Mouse (Mus musculus) heart, adult 2 months (tissue): ENCODE measurements around the gene Micall2. TPM values are rescaled to one million over a fixed set of nuclear protein-coding genes. Genes with fewer than 3 reads are reported as not detected.

ENCODE experiments used
- DNase-seq, 2 experiments: peaks; one replicate each; pipeline ENCODE4 v3.0.0; 2021
- H3K27ac ChIP-seq: fragments of 200-600 bp; 2 replicates; pipeline ENCODE4 v1.8.1; 2022
- H3K27me3 ChIP-seq: fragments of 200-500 bp; 2 replicates; pipeline ENCODE4 v1.6.1; 2012; ENCODE audit warnings: mild to moderate bottlenecking, low read length, inconsistent platforms, mixed read lengths; ENCODE audit not compliant: control insufficient read depth, insufficient read depth
- H3K36me3 ChIP-seq: fragments of 200-500 bp; 2 replicates; pipeline ENCODE4 v1.6.1; 2012; ENCODE audit warnings: low read length, inconsistent platforms; ENCODE audit not compliant: control insufficient read depth, insufficient read depth
- H3K4me1 ChIP-seq: fragments of 200-500 bp; 2 replicates; pipeline ENCODE4 v1.6.1; 2011; ENCODE audit warnings: low read length; ENCODE audit not compliant: control insufficient read depth, insufficient read depth
- H3K4me3 ChIP-seq: fragments of 200-600 bp; 2 replicates; pipeline ENCODE4 v1.8.1; 2022
- H3K79me2 ChIP-seq: fragments of 200-500 bp; replicated peaks from 2 replicates; pipeline ENCODE4 v1.6.1; 2012; ENCODE audit warnings: mild to moderate bottlenecking, inconsistent platforms, low read length, moderate library complexity, mixed read lengths; ENCODE audit not compliant: control insufficient read depth, insufficient read depth
- H3K9ac ChIP-seq: fragments of 200-500 bp; 2 replicates; pipeline ENCODE4 v1.6.1; 2012; ENCODE audit warnings: low read depth, mild to moderate bottlenecking, control low read depth, inconsistent platforms, low read length, mixed read lengths
- CTCF ChIP-seq: fragments of 200-600 bp; IDR thresholded peaks from 2 replicates; pipeline ENCODE4 v1.8.1; 2022; ENCODE audit warnings: antibody characterized with exemption, mild to moderate bottlenecking, moderate library complexity
- EP300 ChIP-seq: fragments of 200-500 bp; IDR thresholded peaks from 2 replicates; pipeline ENCODE4 v1.6.1; 2011; ENCODE audit warnings: low read depth, low read length, control low read depth; ENCODE audit not compliant: insufficient read depth
- POLR2A ChIP-seq: fragments of 200-500 bp; IDR thresholded peaks from 2 replicates; pipeline ENCODE4 v1.6.1; 2011; ENCODE audit warnings: mild to moderate bottlenecking, low read depth, low read length, control low read depth; ENCODE audit not compliant: insufficient read depth
- WGBS: fragments of 180-500 bp; shearing (Covaris S2); methylation state at CpG from one replicate; pipeline ENCODE4 v1.1.7; 2018; 5-methylcytosine and 5-hydroxymethylcytosine counted together
- intact Hi-C: fragments of 180-260 bp; cut with DNase I; formaldehyde crosslinking; loops from one replicate; pipeline ENCODE4 v1.15.1; 2025
- microRNA-seq, 2 experiments: library from miRNA; unstranded; fragments of <30 nt; microRNA quantifications; one replicate each; pipeline ENCODE4 v1.2.0; 2021
- polyA plus RNA-seq: library from polyadenylated mRNA; depleted of rRNA; stranded (reverse); fragments of >200 nt; gene quantifications from 2 replicates; pipeline ENCODE4 v1.2.3, GENCODE M21; 2012; rRNA removed
- total RNA-seq, 2 experiments: library from RNA; stranded (reverse); gene quantifications; 2 replicates each; pipeline ENCODE4 v1.2.3; 2021

Micall2 gene
- total and polyA plus RNA-seq, 3 experiments: 1.9 to 2.9 (median 2.0) TPM

DNA sequence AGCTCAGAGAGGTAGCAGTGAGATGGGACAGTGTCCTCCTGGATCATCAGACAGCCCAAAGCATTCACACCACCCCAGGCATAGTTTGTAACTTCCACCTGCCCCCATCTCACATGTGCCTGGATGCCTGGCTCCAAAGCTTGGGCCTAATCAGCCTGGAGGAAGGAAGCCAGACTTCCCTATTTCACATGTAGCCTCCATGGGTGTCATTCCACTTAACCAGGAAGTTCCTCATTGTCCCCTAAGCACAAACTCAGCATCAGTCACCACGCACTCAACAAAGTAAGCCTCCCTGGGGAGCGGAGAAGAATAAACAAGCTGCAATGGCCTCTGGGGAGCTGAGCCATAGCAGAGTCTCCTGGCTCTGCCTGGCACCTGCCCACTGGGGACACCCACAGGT is 69.6 kb downstream of the Micall2 start:
- TF ChIP-seq CTCF: no peak
- TF ChIP-seq POLR2A: no peak
- TF ChIP-seq EP300: no peak
- no peaks in the 10 kb centered on the region for H3K79me2 ChIP-seq
- H3K4me3 ChIP-seq: no peak overlapping the region
- H3K9ac ChIP-seq: no peak overlapping the region
- no peak for DNase-seq
- no peaks in the 10 kb centered on the region for H3K36me3 ChIP-seq
- 30% methylated on average over 2 of the region's 2 CpGs for WGBS
- H3K27ac ChIP-seq: no peak overlapping the region
- H3K27me3 ChIP-seq: peaks cover 4% of the 10 kb centered on the region; the same call in 1 of the 2 replicates
- no peaks in the 10 kb centered on the region for H3K4me1 ChIP-seq
- intact Hi-C loops: no loop called here

DNA sequence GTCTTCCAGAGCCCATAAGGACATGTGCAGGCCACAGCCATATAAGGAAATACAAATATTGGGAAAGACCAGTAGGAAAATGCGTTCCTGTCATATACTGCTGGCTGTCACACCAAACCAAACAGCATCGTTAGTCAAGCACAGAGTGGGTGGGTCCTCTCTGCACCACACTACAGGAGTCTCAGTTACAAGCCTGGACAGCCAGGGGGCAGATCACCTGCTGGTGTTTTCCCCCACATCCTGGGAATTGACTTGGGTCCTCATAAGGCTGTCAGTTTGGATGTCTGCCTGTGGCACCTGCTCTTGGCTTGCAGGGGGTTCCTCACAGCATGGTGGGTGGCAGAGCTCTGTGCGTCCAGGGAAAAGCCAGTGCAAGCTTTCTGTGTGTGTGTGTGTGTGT is 70.8 kb downstream of the Micall2 start:
- no peak overlapping the region for H3K9ac ChIP-seq
- intact Hi-C loops: no loop called here
- WGBS: 51% methylated on average over 3 of the region's 3 CpGs
- peaks cover 4% of the 10 kb centered on the region; the same call in 1 of the 2 replicates for H3K27me3 ChIP-seq
- no peaks in the 10 kb centered on the region for H3K4me1 ChIP-seq
- TF ChIP-seq POLR2A: no peak
- TF ChIP-seq CTCF: no peak
- TF ChIP-seq EP300: no peak
- no peaks in the 10 kb centered on the region for H3K79me2 ChIP-seq
- no peaks in the 10 kb centered on the region for H3K36me3 ChIP-seq
- no peak overlapping the region for H3K4me3 ChIP-seq
- no peak for DNase-seq
- H3K27ac ChIP-seq: no peak overlapping the region

DNA sequence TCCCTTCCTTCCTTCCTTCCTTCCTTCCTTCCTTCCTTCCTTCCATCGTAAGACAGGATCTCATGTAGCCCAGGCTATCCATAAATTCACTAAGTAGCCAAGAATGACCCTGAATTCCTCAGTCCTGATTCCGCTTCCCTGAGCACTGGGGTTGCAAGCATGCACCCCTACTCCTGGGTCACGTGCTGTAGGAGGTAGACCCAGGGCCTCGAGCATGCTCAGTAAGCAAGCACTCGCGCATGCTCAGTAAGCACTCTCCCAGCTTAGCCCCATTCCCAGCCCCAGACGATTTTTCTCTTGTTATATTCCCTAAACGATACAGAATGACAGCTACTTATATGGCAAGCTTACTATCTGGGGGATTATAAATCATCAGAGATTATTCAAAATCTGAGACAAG is 74.4 kb downstream of the Micall2 start:
- WGBS: 65% methylated on average over 7 of the region's 8 CpGs
- Histone ChIP-seq H3K4me3 (no peak overlapping the region), H3K27me3 (peaks cover 11% of the 10 kb centered on the region), H3K36me3 (no peaks in the 10 kb centered on the region), H3K4me1 (no peaks in the 10 kb centered on the region), H3K79me2 (no peaks in the 10 kb centered on the region), H3K27ac (no peak overlapping the region), H3K9ac (no peak overlapping the region)
- intact Hi-C loops: no loop called here
- TF ChIP-seq POLR2A (no peak), CTCF (no peak), EP300 (no peak)
- DNase-seq: no peak

DNA sequence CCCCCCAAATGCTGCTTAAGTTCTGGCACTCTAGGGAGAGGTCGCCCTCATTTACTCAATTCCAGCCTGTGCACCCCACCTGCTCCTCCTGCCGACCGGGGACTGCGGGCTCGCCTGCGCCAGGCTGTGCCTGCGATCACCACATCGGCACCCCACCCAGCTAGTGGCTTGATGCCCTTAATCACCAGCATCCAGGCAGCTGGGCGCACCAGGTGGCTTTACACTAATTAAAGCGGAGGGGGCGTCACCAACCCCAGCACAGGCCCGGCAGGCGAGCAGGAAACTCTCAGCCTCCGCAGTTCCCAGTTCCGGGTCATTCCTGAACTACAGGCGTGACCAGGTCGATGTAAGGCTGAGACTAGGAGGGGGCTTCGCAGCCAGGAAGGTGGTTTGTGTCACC is 76.8 kb downstream of the Micall2 start:
- TF ChIP-seq POLR2A (no peak), CTCF (no peak), EP300 (no peak)
- H3K36me3 ChIP-seq: no peaks in the 10 kb centered on the region
- H3K9ac ChIP-seq: no peak overlapping the region
- no peak for DNase-seq
- H3K27me3 ChIP-seq: peaks cover 11% of the 10 kb centered on the region
- H3K79me2 ChIP-seq: no peaks in the 10 kb centered on the region
- intact Hi-C loops: no loop called here
- no peak overlapping the region for H3K4me3 ChIP-seq
- H3K4me1 ChIP-seq: no peaks in the 10 kb centered on the region
- WGBS: 4% methylated on average over 18 of the region's 18 CpGs
- H3K27ac ChIP-seq: no peak overlapping the region

DNA sequence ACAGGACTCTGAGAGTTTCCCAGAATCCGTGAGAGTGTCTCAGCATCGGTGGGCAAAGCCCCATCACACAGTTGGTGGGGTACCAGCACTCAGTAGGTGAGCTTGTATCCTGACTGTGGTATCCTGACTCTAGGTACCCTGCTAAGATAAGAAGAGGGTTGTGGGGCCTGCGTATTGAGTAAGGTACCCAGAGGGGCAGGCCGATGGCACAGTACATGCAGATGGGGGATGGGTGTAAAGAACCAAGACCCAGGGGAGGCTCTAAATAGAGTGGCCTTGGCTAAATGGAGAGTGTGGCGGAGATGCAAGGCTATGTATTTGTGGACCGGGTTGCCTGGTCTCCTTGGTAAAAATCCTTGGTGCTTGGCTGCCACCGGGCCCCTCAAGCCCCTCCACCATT is 77.3 kb downstream of the Micall2 start:
- intact Hi-C loops: no loop called here
- no peak for DNase-seq
- no peaks in the 10 kb centered on the region for H3K36me3 ChIP-seq
- H3K4me3 ChIP-seq: no peak overlapping the region
- no peaks in the 10 kb centered on the region for H3K4me1 ChIP-seq
- H3K79me2 ChIP-seq: no peaks in the 10 kb centered on the region
- no peak overlapping the region for H3K27ac ChIP-seq
- H3K9ac ChIP-seq: no peak overlapping the region
- WGBS: 35% methylated on average over 7 of the region's 7 CpGs
- H3K27me3 ChIP-seq: peaks cover 11% of the 10 kb centered on the region
- TF ChIP-seq CTCF (no peak), EP300 (no peak), POLR2A (no peak)

DNA sequence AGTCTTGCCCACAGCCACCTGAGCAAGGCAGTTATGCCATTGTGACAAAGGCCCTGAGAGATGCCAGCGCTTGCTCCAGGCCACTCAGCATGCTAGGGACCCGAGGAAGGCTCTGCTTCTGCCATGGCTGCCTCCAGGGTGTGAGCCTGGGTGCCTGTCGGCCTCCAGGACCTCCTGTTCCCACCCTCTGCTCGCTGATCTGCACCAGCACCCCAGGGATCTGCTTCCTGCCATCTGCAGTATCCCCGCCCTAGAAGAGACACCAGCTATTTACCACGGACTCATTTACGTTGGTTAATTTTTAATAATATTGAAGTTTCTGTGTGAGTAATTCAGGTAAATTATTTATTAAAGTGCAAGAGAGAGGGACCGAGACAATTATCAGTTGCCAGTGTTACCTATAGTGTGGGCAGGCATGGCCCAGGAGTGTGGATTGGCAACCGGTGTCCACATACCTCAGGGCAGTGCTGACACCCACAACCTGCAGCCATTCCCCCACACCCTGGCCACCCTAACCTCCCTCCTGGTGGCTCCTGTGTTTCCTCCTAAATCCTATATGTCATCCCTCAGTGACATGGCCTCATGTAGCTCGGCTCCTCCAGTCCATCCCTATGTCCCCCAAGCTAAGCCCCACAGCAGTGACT is 78.1 kb downstream of the Micall2 start:
- 56% methylated on average over 10 of the region's 10 CpGs for whole genome bisulfite sequencing
- H3K4me3 ChIP-seq: no peak overlapping the region
- peaks cover 11% of the 10 kb centered on the region for H3K27me3 ChIP-seq
- H3K9ac ChIP-seq: no peak overlapping the region
- H3K4me1 ChIP-seq: no peaks in the 10 kb centered on the region
- H3K27ac ChIP-seq: no peak overlapping the region
- intact Hi-C loops: no loop called here
- DNase-seq: no peak
- no peak for TF ChIP-seq POLR2A
- TF ChIP-seq CTCF: no peak
- TF ChIP-seq EP300: no peak
- H3K36me3 ChIP-seq: no peaks in the 10 kb centered on the region
- H3K79me2 ChIP-seq: no peaks in the 10 kb centered on the region

Small RNA genes within 50 kb of the gene (microRNA-seq; reads per million reads assigned to microRNA genes)
- 0.77 to 1.1 reads per million in 2 experiments for gene Mir7037

Other genes starting within 250 kb of the Micall2 start
- gene Uncx, start 192.8 kb downstream of the Micall2 start, total RNA-seq: not detected
- gene Uncx, start 192.8 kb downstream of the Micall2 start, polyA plus RNA-seq: not detected in 2 replicates
- gene Ints1, start 39.3 kb upstream of the Micall2 start, total RNA-seq: 10 to 100 TPM; 40.2 to 40.9 TPM
- 35.1 and 40.3 TPM in 2 replicates for gene Ints1, start 39.3 kb upstream of the Micall2 start, polyA plus RNA-seq
- 10 to 100 TPM; 33.2 to 34.1 TPM for gene Mafk, start 55.2 kb upstream of the Micall2 start, total RNA-seq
- gene Mafk, start 55.2 kb upstream of the Micall2 start, polyA plus RNA-seq: 22.8 and 23.6 TPM in 2 replicates
- under 1 TPM in 1 of 2 experiments, not detected in 1; 0.05 TPM for gene Tmem184a, start 83.6 kb upstream of the Micall2 start, total RNA-seq
- 0.29 and 1.5 TPM in 2 replicates for gene Tmem184a, start 83.6 kb upstream of the Micall2 start, polyA plus RNA-seq
- not detected for gene Gm26938, start 90.1 kb upstream of the Micall2 start, total RNA-seq
- not detected in 2 replicates for gene Gm26938, start 90.1 kb upstream of the Micall2 start, polyA plus RNA-seq
- gene Psmg3, start 90.5 kb upstream of the Micall2 start, total RNA-seq: 10 to 100 TPM in 1 of 2 experiments, 1 to 10 TPM in 1; 9.9 to 11.3 TPM
- 14.2 and 15.7 TPM in 2 replicates for gene Psmg3, start 90.5 kb upstream of the Micall2 start, polyA plus RNA-seq
- gene Elfn1, start 171.6 kb upstream of the Micall2 start, total RNA-seq: under 1 TPM in 1 of 2 experiments, not detected in 1; 0.14 TPM
- 0.18 and 0.25 TPM in 2 replicates for gene Elfn1, start 171.6 kb upstream of the Micall2 start, polyA plus RNA-seq